Mouse (Mus musculus): ENCODE measurements around the gene Plxnb2. TPM values are rescaled to one million over a fixed set of nuclear protein-coding genes. Genes with fewer than 3 reads are reported as not detected.
A peak's percentile ranks its signal among the peaks of the same experiment; 100 is the strongest.

The Plxnb2 gene
- polyA plus RNA-seq, 1 experiment from 2014 or later, result 157 TPM

DNA sequence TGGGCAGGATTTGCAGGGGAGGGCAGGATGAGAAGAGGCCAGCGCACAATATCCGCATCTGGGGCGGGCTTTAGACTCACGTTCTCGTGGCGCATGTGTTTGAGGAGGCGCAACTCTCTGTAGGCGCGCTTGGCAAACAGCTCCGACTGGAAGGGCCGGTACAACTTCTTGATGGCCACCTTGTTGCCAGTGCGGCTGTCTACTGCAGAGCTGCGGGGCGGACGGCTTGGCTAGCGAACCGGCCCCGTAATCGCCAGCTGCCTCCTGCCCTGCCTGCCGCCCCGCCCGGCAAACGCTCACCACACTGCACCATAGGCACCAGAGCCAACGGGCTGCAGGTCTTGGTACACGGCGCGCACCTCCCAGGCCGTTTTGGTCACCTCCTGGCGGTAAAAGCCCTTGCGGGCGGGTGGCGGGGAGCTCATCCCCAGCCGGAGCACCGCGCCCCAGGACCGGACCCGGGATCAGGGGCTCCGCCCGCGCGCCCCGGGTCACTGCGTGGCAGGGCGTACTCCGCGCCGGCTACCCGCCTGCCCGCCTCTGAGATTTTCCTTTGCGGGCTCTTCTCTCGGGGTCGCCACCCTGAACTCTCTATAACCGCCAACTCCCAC, 40.4 kb downstream of the Plxnb2 start:
- Histone ChIP-seq H3K4me1 (replicated peaks) (peaks cover 24% of the 10 kb centered on the region), H3K4me3 (replicated peaks) (peak overlapping the region; percentile 59), H3K9me3 (no peaks in the 10 kb centered on the region), H3K4me2 (peak overlapping the region; percentile 97), H3K27me3 (peaks cover 49% of the 10 kb centered on the region), H3K36me3 (no peaks in the 10 kb centered on the region; the same call in 1 of the 2 replicates), H3K27ac (no peak overlapping the region), H3K9ac (replicated peaks) (peak overlapping the region; percentile 67)
- ATAC-seq (ENCODE audit: insufficient number of reproducible peaks, insufficient read depth, low FRiP score, low TSS enrichment, low read depth), result no peak; the same call in 1 of the 2 replicates
- under 1% methylated on average over 53 of the region's 53 CpGs for WGBS

DNA sequence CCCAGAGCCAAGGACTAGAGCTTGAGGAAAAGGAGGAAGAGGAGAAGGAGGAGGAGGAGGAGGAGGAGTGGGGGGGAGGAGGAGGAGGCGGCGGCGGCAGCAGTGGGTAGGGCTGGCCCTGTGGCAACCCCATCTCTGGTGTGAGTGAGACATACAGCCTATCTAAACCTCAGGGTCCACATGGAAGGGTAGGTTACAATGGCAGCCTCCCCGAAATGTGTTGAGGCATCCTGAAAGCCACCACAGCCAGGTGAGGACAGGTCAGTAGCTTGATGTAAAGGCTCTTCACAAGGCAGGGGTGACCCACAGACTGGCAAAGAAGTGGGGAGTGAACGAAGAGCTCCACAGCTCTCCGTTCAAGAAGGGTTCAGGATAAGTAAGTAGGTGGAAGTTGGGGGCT, 42.1 kb downstream of the Plxnb2 start:
- peaks cover 39% of the 10 kb centered on the region for H3K27me3 ChIP-seq

DNA sequence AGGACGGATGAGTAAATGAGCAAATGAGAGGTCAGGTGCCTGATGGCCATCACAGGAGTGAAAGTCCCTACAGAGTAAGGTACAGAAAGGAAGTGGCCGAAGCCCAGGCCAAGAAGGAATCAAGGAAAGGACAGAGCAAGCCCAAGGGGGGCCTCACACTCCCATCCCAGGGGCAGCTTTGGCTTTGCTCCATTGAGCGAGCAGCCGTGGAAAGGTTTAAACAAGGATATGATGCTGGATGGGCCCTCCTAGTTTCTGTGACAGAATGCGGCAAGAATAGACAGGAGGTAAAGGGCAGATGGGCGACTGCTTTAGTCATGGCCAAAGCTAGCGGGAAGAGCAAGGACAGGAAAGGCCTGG, 42.6 kb downstream of the Plxnb2 start:
- Histone ChIP-seq H3K27me3 (peaks cover 39% of the 10 kb centered on the region), H3K27ac (no peak overlapping the region), H3K9ac (replicated peaks) (no peak overlapping the region), H3K4me3 (replicated peaks) (no peak overlapping the region), H3K4me2 (no peak overlapping the region), H3K4me1 (replicated peaks) (peaks cover 24% of the 10 kb centered on the region), H3K36me3 (no peaks in the 10 kb centered on the region), H3K9me3 (no peaks in the 10 kb centered on the region)
- 88% methylated on average over 7 of the region's 7 CpGs for WGBS
- ATAC-seq (ENCODE audit: insufficient number of reproducible peaks, insufficient read depth, low FRiP score, low TSS enrichment, low read depth), result no peak

More for the DNA sequence above, 42.1 kb downstream of the Plxnb2 start:
- Histone ChIP-seq H3K9me3 (no peaks in the 10 kb centered on the region), H3K9ac (replicated peaks) (no peak overlapping the region), H3K27ac (no peak overlapping the region), H3K36me3 (no peaks in the 10 kb centered on the region), H3K4me1 (replicated peaks) (peaks cover 24% of the 10 kb centered on the region), H3K4me2 (no peak overlapping the region), H3K4me3 (replicated peaks) (no peak overlapping the region)
- WGBS, result 92% methylated on average over 6 of the region's 6 CpGs
- no peak for ATAC-seq (ENCODE audit: insufficient number of reproducible peaks, insufficient read depth, low FRiP score, low TSS enrichment, low read depth)

DNA sequence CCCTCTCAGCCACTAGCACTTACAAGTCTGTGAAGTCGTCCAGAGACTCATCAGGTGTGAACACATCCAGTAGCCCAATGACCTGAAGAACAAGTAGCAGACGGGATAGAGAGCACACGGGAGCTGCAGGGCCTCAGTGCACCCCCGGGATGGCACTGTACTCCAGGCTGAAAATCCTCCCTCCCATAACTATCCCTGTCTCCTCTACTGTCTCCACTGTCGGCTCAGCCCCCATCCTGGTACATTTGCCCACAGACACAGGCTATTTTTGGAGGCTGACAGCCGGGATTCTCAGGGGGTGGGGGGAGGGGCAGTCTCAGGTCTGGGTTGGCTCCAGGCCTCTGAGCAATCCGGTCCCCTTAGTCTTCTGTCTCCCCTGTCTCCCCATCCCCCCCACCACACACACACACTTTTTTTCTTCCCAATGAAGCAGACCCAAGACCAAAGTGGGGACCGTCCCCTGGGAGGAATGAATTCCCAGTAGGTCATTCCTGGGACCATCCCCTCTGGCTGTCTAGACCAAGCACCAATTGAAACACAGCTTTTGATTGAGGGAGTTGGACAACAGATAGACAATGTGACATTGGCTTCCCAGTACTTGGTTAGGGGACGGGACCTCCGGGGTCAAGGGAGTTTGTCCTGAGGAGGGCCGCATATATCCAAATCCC, 43.1 kb downstream of the Plxnb2 start:
- H3K27ac ChIP-seq, result no peak overlapping the region
- WGBS, result 77% methylated on average over 11 of the region's 11 CpGs
- no peak for ATAC-seq (ENCODE audit: insufficient number of reproducible peaks, insufficient read depth, low FRiP score, low TSS enrichment, low read depth)
- H3K36me3 ChIP-seq, result no peaks in the 10 kb centered on the region
- H3K4me3 ChIP-seq (replicated peaks), result no peak overlapping the region
- peaks cover 39% of the 10 kb centered on the region for H3K27me3 ChIP-seq
- no peaks in the 10 kb centered on the region for H3K9me3 ChIP-seq
- no peak overlapping the region for H3K9ac ChIP-seq (replicated peaks)
- H3K4me1 ChIP-seq (replicated peaks), result peaks cover 24% of the 10 kb centered on the region
- no peak overlapping the region for H3K4me2 ChIP-seq

- no peak overlapping the region for H3K9ac ChIP-seq (replicated peaks)
- 97% methylated on average over 5 of the region's 5 CpGs for WGBS
Measured at GRCm38 (mm10) chr15:89136461-89137155, 44.0 kb downstream of the Plxnb2 start.

GRCm38 (mm10) chr15:89131316-89131715, 49.3 kb downstream of the Plxnb2 start:
- Histone ChIP-seq H3K27ac (no peak overlapping the region), H3K4me1 (replicated peaks) (peaks cover 13% of the 10 kb centered on the region), H3K4me2 (no peak overlapping the region), H3K4me3 (replicated peaks) (no peak overlapping the region), H3K9ac (replicated peaks) (no peak overlapping the region), H3K27me3 (no peaks in the 10 kb centered on the region), H3K9me3 (no peaks in the 10 kb centered on the region), H3K36me3 (0 out of 2 replicates have a peak, but pooled peaks cover 2% of the 10 kb centered on the region)
- no peak for ATAC-seq (ENCODE audit: insufficient number of reproducible peaks, insufficient read depth, low FRiP score, low TSS enrichment, low read depth)
- 86% methylated on average over 3 of the region's 3 CpGs for WGBS

More at GRCm38 (mm10) chr15:89136461-89137155, 44.0 kb downstream of the Plxnb2 start:
- no peak for ATAC-seq (ENCODE audit: insufficient number of reproducible peaks, insufficient read depth, low FRiP score, low TSS enrichment, low read depth)
- Histone ChIP-seq H3K9me3 (no peaks in the 10 kb centered on the region), H3K27ac (no peak overlapping the region), H3K4me1 (replicated peaks) (peaks cover 22% of the 10 kb centered on the region), H3K4me3 (replicated peaks) (no peak overlapping the region), H3K36me3 (no peaks in the 10 kb centered on the region), H3K4me2 (no peak overlapping the region), H3K27me3 (peaks cover 37% of the 10 kb centered on the region)

DNA sequence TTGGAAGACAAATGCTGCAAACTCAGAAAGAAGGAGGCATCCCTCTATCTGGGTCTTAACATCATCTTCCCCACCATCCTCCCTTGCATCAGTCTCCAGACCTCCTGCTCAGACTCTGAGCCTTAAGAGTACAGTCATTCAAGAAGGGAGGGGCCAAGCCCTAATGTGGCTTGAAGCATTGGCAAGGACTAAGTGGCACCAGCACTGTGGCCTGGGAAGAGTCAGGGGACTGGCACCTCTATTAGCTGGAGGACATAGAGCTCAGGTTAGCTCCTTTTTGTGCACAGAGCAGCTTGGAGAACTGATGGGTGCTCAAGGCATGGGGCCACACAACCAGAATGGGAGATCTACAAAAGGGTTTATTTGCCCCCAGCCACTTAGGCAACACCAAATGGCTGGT, 50.3 kb downstream of the Plxnb2 start:
- Histone ChIP-seq H3K36me3 (0 out of 2 replicates have a peak, but pooled peaks cover 2% of the 10 kb centered on the region), H3K9ac (replicated peaks) (no peak overlapping the region), H3K27me3 (no peaks in the 10 kb centered on the region), H3K4me2 (no peak overlapping the region), H3K27ac (no peak overlapping the region), H3K4me1 (replicated peaks) (peaks cover 13% of the 10 kb centered on the region), H3K4me3 (replicated peaks) (no peak overlapping the region), H3K9me3 (no peaks in the 10 kb centered on the region)
- ATAC-seq (ENCODE audit: insufficient number of reproducible peaks, insufficient read depth, low FRiP score, low TSS enrichment, low read depth), result no peak

DNA sequence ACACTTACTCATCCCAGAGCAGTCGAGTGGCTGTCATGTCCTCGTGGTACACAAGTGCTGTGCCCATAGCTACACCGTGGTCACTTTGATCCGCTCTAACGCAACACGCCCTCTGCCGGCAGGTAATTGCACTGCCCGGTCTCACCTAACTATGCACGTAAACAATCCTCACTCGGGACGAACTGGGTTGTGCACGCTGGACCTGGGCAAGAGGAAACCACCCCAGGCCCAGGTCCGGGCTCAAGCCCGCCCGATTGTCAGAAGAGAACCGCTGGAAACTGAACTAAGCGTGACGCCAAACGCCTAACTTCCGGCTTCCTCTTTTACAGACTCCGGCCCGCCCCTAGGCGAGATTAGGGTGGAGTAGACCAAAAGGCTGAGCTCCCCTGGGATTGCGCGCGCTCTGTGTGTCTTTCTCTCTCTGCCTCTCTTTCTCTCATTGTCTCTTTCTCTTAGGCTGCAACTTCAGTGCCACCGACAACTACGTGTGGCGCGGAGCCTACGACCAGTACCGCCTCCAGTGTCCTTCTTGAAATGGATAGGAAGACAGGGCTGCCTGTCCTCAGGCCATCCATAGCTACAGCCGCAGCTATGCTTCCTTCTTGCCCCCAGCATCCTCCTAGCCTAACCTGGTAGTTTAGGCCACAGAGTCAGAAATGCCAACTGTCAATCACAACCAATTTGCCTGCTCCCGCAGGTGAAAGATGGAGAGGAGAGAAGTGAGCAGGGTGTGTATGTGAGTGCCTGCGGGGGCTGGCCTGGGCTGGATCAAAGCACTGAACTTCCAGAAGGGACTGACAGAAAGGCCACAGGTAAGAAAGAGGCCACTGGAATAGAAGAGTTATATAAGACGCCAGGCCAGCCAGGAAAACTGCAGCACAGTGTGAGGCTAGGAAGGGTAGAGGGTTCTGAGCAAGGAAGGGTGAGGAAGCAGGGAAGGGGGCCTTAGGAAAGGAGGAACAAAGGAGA, 51.9 kb downstream of the Plxnb2 start, which contains the start of gene Hdac10:
TSS of gene Hdac10 (minus strand) at position 319 of the 969 bp plus-strand sequence.
- 3% methylated on average over 36 of the region's 36 CpGs for WGBS
- H3K27ac ChIP-seq, result peak within 1 kb of the TSS; percentile 77; the same call in 1 of the 2 replicates
- H3K4me1 ChIP-seq (replicated peaks), result peaks cover 19% of the 10 kb centered on the region

GRCm38 (mm10) chr15:89127364-89127940, 53.1 kb downstream of the Plxnb2 start:
- peaks cover 23% of the 10 kb centered on the region for H3K4me1 ChIP-seq (replicated peaks)
- peak overlapping the region; percentile 58; the same call in 1 of the 2 replicates for H3K4me3 ChIP-seq (replicated peaks)
- 0 out of 2 replicates have a peak, but pooled peaks cover 2% of the 10 kb centered on the region for H3K36me3 ChIP-seq
- no peak overlapping the region for H3K27ac ChIP-seq
- ATAC-seq (ENCODE audit: insufficient number of reproducible peaks, insufficient read depth, low FRiP score, low TSS enrichment, low read depth), result no peak
- H3K9ac ChIP-seq (replicated peaks), result peak overlapping the region; percentile 66
- 86% methylated on average over 8 of the region's 8 CpGs for WGBS
- H3K4me2 ChIP-seq, result peak overlapping the region; percentile 76
- no peaks in the 10 kb centered on the region for H3K27me3 ChIP-seq
- H3K9me3 ChIP-seq, result no peaks in the 10 kb centered on the region

More for the DNA sequence above, 51.9 kb downstream of the Plxnb2 start, which contains the start of gene Hdac10:
- Histone ChIP-seq H3K4me2 (peak within 1 kb of the TSS; percentile 76), H3K36me3 (0 out of 2 replicates have a peak, but pooled peaks cover 2% of the 10 kb centered on the region), H3K9me3 (no peaks in the 10 kb centered on the region), H3K9ac (replicated peaks) (peak within 1 kb of the TSS; percentile 66), H3K27me3 (no peaks in the 10 kb centered on the region), H3K4me3 (replicated peaks) (peak within 1 kb of the TSS; percentile 58)
- ATAC-seq (ENCODE audit: insufficient number of reproducible peaks, insufficient read depth, low FRiP score, low TSS enrichment, low read depth), result peak; percentile 88

- 87% methylated on average over 8 of the region's 8 CpGs for WGBS
- Histone ChIP-seq H3K36me3 (0 out of 2 replicates have a peak, but pooled peaks cover 2% of the 10 kb centered on the region), H3K4me3 (replicated peaks) (no peak overlapping the region), H3K27ac (no peak overlapping the region), H3K9ac (replicated peaks) (no peak overlapping the region), H3K4me2 (no peak overlapping the region), H3K9me3 (no peaks in the 10 kb centered on the region), H3K27me3 (no peaks in the 10 kb centered on the region), H3K4me1 (replicated peaks) (peaks cover 31% of the 10 kb centered on the region)
- ATAC-seq (ENCODE audit: insufficient number of reproducible peaks, insufficient read depth, low FRiP score, low TSS enrichment, low read depth), result no peak
Measured at GRCm38 (mm10) chr15:89126622-89127021, 54.0 kb downstream of the Plxnb2 start.
